Mouse (Mus musculus) midbrain, embryonic 13.5 days (tissue): ENCODE measurements around the gene Ctnnd2. TPM values are rescaled to one million over a fixed set of nuclear protein-coding genes. Genes with fewer than 3 reads are reported as not detected.

ENCODE experiments used
- ATAC-seq: fragments of 200-750 bp; cut with Nextera tagmentation; 2 replicates; pipeline ENCODE4 v1.8.0; 2017; ENCODE audit warnings: mild to moderate bottlenecking, moderate TSS enrichment, moderate library complexity
- H3K27ac ChIP-seq: fragments of 300-500 bp; sonication (generic); 2 replicates; pipeline ENCODE4 v1.5.1; 2015; ENCODE audit warnings: inconsistent platforms, mild to moderate bottlenecking, moderate library complexity
- H3K27me3 ChIP-seq: fragments of 300-500 bp; sonication (generic); 2 replicates; pipeline ENCODE4 v1.6.1; 2015; ENCODE audit warnings: mild to moderate bottlenecking, inconsistent platforms
- H3K36me3 ChIP-seq: fragments of 300-500 bp; sonication (generic); 2 replicates; pipeline ENCODE4 v1.6.1; 2015; ENCODE audit warnings: mild to moderate bottlenecking, inconsistent platforms
- H3K4me1 ChIP-seq: fragments of 300-500 bp; sonication (generic); replicated peaks from 2 replicates; pipeline ENCODE4 v1.6.1; 2015; ENCODE audit warnings: inconsistent platforms
- H3K4me2 ChIP-seq: fragments of 300-500 bp; sonication (generic); replicated peaks from 2 replicates; pipeline ENCODE4 v1.6.1; 2015; ENCODE audit warnings: moderate library complexity, mild to moderate bottlenecking, inconsistent platforms
- H3K4me3 ChIP-seq: fragments of 300-500 bp; sonication (generic); replicated peaks from 2 replicates; pipeline ENCODE4 v1.5.1; 2015; ENCODE audit warnings: mild to moderate bottlenecking, inconsistent platforms
- H3K9ac ChIP-seq: fragments of 300-500 bp; sonication (generic); replicated peaks from 2 replicates; pipeline ENCODE4 v1.6.1; 2015; ENCODE audit warnings: mild to moderate bottlenecking, inconsistent platforms
- H3K9me3 ChIP-seq: fragments of 300-500 bp; sonication (generic); 2 replicates; pipeline ENCODE4 v1.6.1; 2016; ENCODE audit warnings: mild to moderate bottlenecking, inconsistent platforms
- WGBS: fragments of 180-500 bp; shearing (Covaris S2); methylation state at CpG from one replicate; pipeline ENCODE4 v1.1.7; 2015; 5-methylcytosine and 5-hydroxymethylcytosine counted together
- polyA plus RNA-seq: library from polyadenylated mRNA; unstranded; fragments of >200 nt; fragmentation: Nextera tagmentation; extraction: Ambion mirVana; gene quantifications from 2 replicates; pipeline ENCODE4 v1.2.1, GENCODE M21; 2015

The Ctnnd2 gene
- polyA plus RNA-seq, 1 experiment from 2014 or later: 54.2 TPM

DNA sequence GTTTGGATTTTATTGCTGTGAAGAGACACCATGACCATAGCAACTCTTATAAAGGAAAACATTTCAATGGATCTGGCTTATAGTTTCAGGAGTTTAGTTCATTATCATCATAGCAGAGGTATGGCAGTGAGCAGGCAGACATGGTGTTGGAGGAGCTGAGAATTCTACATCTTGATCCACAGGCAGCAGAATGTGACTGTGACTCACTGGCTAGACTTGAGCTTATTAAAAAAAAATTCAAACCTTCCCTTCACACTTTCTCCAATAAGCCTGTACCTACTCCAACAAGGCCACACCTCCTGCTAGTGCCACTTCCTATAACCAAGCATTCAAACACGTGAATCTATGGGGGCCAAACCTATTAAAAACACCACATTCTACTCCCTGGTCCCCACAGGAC, 703.1 kb downstream of the Ctnnd2 start:
- Histone ChIP-seq H3K4me2 (no peak overlapping the region), H3K4me1 (no peaks in the 10 kb centered on the region), H3K9ac (no peak overlapping the region), H3K9me3 (no peaks in the 10 kb centered on the region), H3K4me3 (no peak overlapping the region), H3K36me3 (no peaks in the 10 kb centered on the region), H3K27ac (no peak overlapping the region), H3K27me3 (no peaks in the 10 kb centered on the region)
- 74% methylated on average over 1 of the region's 1 CpGs for WGBS
- ATAC-seq: no peak

GRCm38 (mm10) chr15:30884692-30885334, 712.4 kb downstream of the Ctnnd2 start:
- WGBS: 78% methylated on average over 12 of the region's 12 CpGs
- no peak overlapping the region for H3K9ac ChIP-seq
- no peaks in the 10 kb centered on the region for H3K9me3 ChIP-seq
- H3K4me2 ChIP-seq: no peak overlapping the region
- H3K4me3 ChIP-seq: no peak overlapping the region
- 0 out of 2 replicates have a peak overlapping the region, but pooled peaks have one; percentile 40 for H3K27ac ChIP-seq
- H3K4me1 ChIP-seq: peaks cover 9% of the 10 kb centered on the region
- no peaks in the 10 kb centered on the region for H3K27me3 ChIP-seq
- peak; percentile 57 for ATAC-seq
- peaks cover 8% of the 10 kb centered on the region; the same call in 1 of the 2 replicates for H3K36me3 ChIP-seq

DNA sequence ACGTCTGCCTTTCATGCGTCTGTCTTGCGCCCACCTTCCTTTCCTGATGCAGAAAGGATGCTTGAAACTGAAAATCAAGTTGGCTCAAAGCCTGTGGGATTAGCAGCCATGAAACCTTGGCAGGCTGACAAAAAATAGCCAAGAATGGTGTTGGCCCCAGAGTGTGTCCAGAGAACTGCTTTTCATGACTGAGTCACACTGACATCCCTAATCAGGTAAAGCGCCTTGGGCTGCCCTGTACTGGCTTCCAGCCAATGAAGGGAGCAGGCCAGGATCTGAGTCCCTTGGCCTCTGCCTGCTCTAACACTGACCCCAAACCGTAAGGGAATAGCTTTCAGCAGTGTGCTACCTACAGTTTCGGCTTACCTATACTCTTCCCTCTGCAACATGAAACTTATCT, 713.0 kb downstream of the Ctnnd2 start:
- ATAC-seq: peak; percentile 60
- Histone ChIP-seq H3K36me3 (peaks cover 8% of the 10 kb centered on the region; the same call in 1 of the 2 replicates), H3K9me3 (no peaks in the 10 kb centered on the region), H3K27ac (no peak overlapping the region), H3K4me1 (peaks cover 9% of the 10 kb centered on the region), H3K4me2 (no peak overlapping the region), H3K4me3 (no peak overlapping the region), H3K27me3 (no peaks in the 10 kb centered on the region), H3K9ac (no peak overlapping the region)
- 74% methylated on average over 6 of the region's 6 CpGs for WGBS

DNA sequence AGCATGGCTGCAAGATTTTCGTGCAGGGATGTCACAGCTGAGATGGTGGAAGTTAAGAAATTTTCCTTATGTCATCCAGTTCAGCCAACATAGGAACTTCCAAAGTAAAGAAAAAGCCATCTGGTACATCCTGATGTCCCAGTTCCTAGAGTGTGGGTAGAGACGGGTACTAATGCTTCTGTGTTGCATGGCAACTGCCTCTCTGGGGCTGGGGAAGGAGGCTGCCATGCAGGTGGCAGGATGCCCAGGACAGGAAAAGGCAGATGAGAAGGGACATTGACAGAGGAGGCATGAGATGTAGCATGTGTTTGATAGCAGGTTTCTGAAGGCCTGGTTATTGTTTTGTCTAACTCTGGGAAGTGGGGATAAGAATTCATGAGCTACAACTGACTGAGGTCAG, 715.2 kb downstream of the Ctnnd2 start:
- no peak for ATAC-seq

GRCm38 (mm10) chr15:30891986-30892385, 719.6 kb downstream of the Ctnnd2 start:
- Histone ChIP-seq H3K9ac (no peak overlapping the region), H3K27ac (no peak overlapping the region), H3K4me1 (0 out of 2 replicates have a peak, but pooled peaks cover 3% of the 10 kb centered on the region), H3K36me3 (peaks cover 13% of the 10 kb centered on the region; the same call in 1 of the 2 replicates), H3K4me2 (no peak overlapping the region), H3K27me3 (no peaks in the 10 kb centered on the region), H3K4me3 (no peak overlapping the region), H3K9me3 (no peaks in the 10 kb centered on the region)
- 71% methylated on average over 4 of the region's 4 CpGs for WGBS
- no peak for ATAC-seq

More for the DNA sequence above, 715.2 kb downstream of the Ctnnd2 start:
- peaks cover 8% of the 10 kb centered on the region; the same call in 1 of the 2 replicates for H3K36me3 ChIP-seq
- no peak overlapping the region for H3K9ac ChIP-seq
- no peaks in the 10 kb centered on the region for H3K27me3 ChIP-seq
- no peak overlapping the region for H3K4me3 ChIP-seq
- no peak overlapping the region for H3K4me2 ChIP-seq
- H3K9me3 ChIP-seq: no peaks in the 10 kb centered on the region
- 89% methylated on average over 2 of the region's 2 CpGs for WGBS
- H3K4me1 ChIP-seq: peaks cover 12% of the 10 kb centered on the region
- H3K27ac ChIP-seq: no peak overlapping the region

- H3K27ac ChIP-seq: no peak overlapping the region
- no peaks in the 10 kb centered on the region for H3K9me3 ChIP-seq
- H3K36me3 ChIP-seq: peaks cover 5% of the 10 kb centered on the region; the same call in 1 of the 2 replicates
- no peaks in the 10 kb centered on the region for H3K27me3 ChIP-seq
- H3K9ac ChIP-seq: no peak overlapping the region
- H3K4me3 ChIP-seq: no peak overlapping the region
- H3K4me2 ChIP-seq: no peak overlapping the region
- ATAC-seq: no peak
- 0 out of 2 replicates have a peak, but pooled peaks cover 3% of the 10 kb centered on the region for H3K4me1 ChIP-seq
- 90% methylated on average over 5 of the region's 5 CpGs for WGBS
Measured at GRCm38 (mm10) chr15:30895063-30895462, 722.7 kb downstream of the Ctnnd2 start.

GRCm38 (mm10) chr15:30897342-30897741, 724.9 kb downstream of the Ctnnd2 start:
- H3K36me3 ChIP-seq: peaks cover 5% of the 10 kb centered on the region; the same call in 1 of the 2 replicates
- no peaks in the 10 kb centered on the region for H3K27me3 ChIP-seq
- no peaks in the 10 kb centered on the region for H3K9me3 ChIP-seq
- WGBS: 96% methylated on average over 8 of the region's 8 CpGs
- ATAC-seq: no peak
- H3K9ac ChIP-seq: no peak overlapping the region
- no peak overlapping the region for H3K27ac ChIP-seq
- H3K4me1 ChIP-seq: no peaks in the 10 kb centered on the region
- no peak overlapping the region for H3K4me3 ChIP-seq
- H3K4me2 ChIP-seq: no peak overlapping the region

DNA sequence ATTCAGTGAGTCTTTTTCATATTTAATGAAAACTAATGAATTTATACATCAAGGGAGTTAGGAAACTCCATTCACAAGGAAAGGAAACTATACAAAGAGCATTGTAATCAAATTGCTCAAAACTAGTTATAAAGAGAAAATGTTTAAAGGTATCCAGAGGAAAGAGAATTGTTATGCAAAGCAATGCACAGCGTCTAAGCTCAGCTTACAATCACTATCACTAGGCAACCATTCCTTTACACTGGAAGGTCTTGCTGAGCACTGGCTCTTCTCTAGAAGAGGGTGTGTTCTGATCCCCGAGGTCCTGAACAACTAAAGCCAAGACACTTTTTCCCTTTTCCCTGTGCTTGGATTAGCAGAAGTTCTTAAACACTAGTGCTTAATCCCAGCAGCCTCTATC, 735.6 kb downstream of the Ctnnd2 start:
- 2% methylated on average over 2 of the region's 2 CpGs for WGBS
- Histone ChIP-seq H3K9me3 (no peaks in the 10 kb centered on the region), H3K27me3 (no peaks in the 10 kb centered on the region), H3K9ac (no peak overlapping the region), H3K4me1 (peaks cover 3% of the 10 kb centered on the region; the same call in 1 of the 2 replicates), H3K27ac (no peak overlapping the region), H3K4me3 (no peak overlapping the region), H3K36me3 (no peaks in the 10 kb centered on the region), H3K4me2 (no peak overlapping the region)
- ATAC-seq: no peak

DNA sequence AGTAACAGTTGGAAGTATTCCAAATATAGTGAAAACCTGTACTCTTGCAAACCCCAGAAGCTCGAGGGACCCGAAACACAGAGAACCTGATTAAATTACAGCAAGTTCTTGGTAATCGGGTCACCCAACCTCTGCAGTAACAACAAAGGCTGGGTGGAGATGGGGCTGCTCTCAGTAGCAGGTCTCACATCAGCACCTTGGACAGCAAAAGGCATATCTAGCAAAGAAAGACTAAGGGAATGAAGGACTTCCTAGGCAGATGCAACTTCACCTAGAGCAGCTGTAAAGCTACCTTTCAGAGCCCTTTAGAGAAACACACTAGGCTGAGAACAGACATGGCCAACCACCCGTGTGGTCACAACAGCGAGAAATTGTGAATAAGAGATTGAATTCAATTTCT, 741.0 kb downstream of the Ctnnd2 start:
- Histone ChIP-seq H3K4me1 (no peaks in the 10 kb centered on the region), H3K9ac (no peak overlapping the region), H3K27ac (no peak overlapping the region), H3K4me2 (no peak overlapping the region), H3K4me3 (no peak overlapping the region), H3K9me3 (no peaks in the 10 kb centered on the region), H3K36me3 (0 out of 2 replicates have a peak, but pooled peaks cover 7% of the 10 kb centered on the region), H3K27me3 (no peaks in the 10 kb centered on the region)
- no peak for ATAC-seq
- 88% methylated on average over 5 of the region's 5 CpGs for WGBS

DNA sequence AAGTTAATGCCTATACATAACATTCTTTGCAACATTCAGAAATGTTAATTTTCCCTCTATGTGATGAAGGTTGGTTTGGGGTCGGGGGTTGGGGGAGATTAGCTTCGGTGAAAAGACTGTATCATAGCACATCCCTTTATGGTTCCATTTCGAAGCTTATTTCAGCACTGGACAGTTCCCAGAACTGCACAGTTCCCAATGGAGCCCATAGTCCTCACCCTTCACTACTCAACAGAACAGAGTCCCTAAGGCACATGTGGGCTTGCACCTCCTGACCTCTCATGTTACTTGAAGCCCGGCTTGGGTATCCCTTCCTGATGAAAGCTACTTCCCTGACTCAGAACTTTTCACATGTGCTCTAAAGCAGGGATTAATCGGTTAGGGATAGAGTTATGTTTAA, 753.4 kb downstream of the Ctnnd2 start:
- ATAC-seq: no peak

GRCm38 (mm10) chr15:30927632-30928031, 755.2 kb downstream of the Ctnnd2 start:
- H3K36me3 ChIP-seq: 0 out of 2 replicates have a peak, but pooled peaks cover 5% of the 10 kb centered on the region
- H3K27ac ChIP-seq: no peak overlapping the region
- no peak overlapping the region for H3K9ac ChIP-seq
- ATAC-seq: no peak
- 54% methylated on average over 7 of the region's 7 CpGs for WGBS
- no peaks in the 10 kb centered on the region for H3K27me3 ChIP-seq
- H3K4me2 ChIP-seq: no peak overlapping the region
- H3K4me3 ChIP-seq: no peak overlapping the region
- no peaks in the 10 kb centered on the region for H3K4me1 ChIP-seq
- no peaks in the 10 kb centered on the region for H3K9me3 ChIP-seq

More for the DNA sequence above, 753.4 kb downstream of the Ctnnd2 start:
- H3K4me1 ChIP-seq: no peaks in the 10 kb centered on the region
- 0 out of 2 replicates have a peak, but pooled peaks cover 5% of the 10 kb centered on the region for H3K36me3 ChIP-seq
- WGBS: 86% methylated on average over 5 of the region's 5 CpGs
- no peak overlapping the region for H3K4me3 ChIP-seq
- H3K4me2 ChIP-seq: no peak overlapping the region
- H3K27ac ChIP-seq: no peak overlapping the region
- no peak overlapping the region for H3K9ac ChIP-seq
- no peaks in the 10 kb centered on the region for H3K9me3 ChIP-seq
- H3K27me3 ChIP-seq: no peaks in the 10 kb centered on the region

DNA sequence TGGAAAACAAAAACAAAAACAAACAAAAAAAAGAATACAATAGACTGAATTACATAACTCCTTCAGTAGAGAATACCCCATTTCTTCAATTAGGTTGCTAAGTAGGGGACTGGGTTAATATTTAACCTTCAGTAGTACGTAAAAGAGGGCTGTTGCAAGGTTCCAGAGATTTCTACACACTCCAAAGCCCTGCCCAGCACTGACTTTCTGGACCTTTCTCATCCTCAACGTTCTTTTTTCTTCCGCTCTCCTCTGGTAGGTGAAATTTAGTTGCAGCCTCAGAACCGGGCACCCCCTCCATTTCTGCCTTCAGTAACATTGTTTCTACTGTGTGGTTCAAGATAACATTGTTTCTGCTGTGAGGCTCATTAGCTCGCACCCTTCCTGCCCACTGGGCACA, 759.5 kb downstream of the Ctnnd2 start:
- H3K4me2 ChIP-seq: no peak overlapping the region
- WGBS: 96% methylated on average over 5 of the region's 5 CpGs

More for the DNA sequence above, 759.5 kb downstream of the Ctnnd2 start:
- Histone ChIP-seq H3K27me3 (no peaks in the 10 kb centered on the region), H3K27ac (no peak overlapping the region), H3K4me3 (no peak overlapping the region), H3K4me1 (no peaks in the 10 kb centered on the region), H3K9ac (no peak overlapping the region), H3K36me3 (peaks cover 5% of the 10 kb centered on the region; the same call in 1 of the 2 replicates), H3K9me3 (no peaks in the 10 kb centered on the region)
- no peak for ATAC-seq
